Comparison of ENCODE assay signal across 8 mouse cellular contexts in genomic region chr7:44929204-44930151, GRCm38 (mm10). TPM values are rescaled to one million over a fixed set of nuclear protein-coding genes. Genes with fewer than 3 reads are reported as not detected.
DNase-seq lines count a peak whose midpoint lies in the region; ATAC-seq lines count a peak whose summit lies in the region.

Gene Ap2a1, minus strand, starts transcription at chr7:44929496.

- ATAC-seq in hindbrain, embryonic 12.5 days (ENCODE audit: low FRiP score), result peak; percentile 100

- peak; percentile 100 for DNase-seq in NIH3T3 (ENCODE audit: low read depth)
- peak; percentile 99 to 100 for DNase-seq in cerebellum, postnatal 10 days
- DNase-seq in frontal cortex, postnatal 10 days (ENCODE audit: low spot score in 2 of 2), result peak; percentile 100
- peak; percentile 99 to 100 for DNase-seq in layer of hippocampus, postnatal 14 days (ENCODE audit: low spot score in 2 of 2)
- peak; percentile 99 for DNase-seq in lung, postnatal 14 days
- peak; percentile 100 for DNase-seq in retina, adult 2 months (ENCODE audit: low read depth, low spot score)
- peak; percentile 99 to 100 for DNase-seq in thymus, postnatal 36 days

- no peaks in the 10 kb centered on the region for H3K27me3 ChIP-seq in hindbrain, embryonic 12.5 days

- peak within 1 kb of the TSS; percentile 95 for H3K27ac ChIP-seq in hindbrain, embryonic 12.5 days

- H3K4me3 ChIP-seq in hindbrain, embryonic 12.5 days, result peak within 1 kb of the TSS; percentile 79

- no peaks in the 10 kb centered on the region for H3K9me3 ChIP-seq in hindbrain, embryonic 12.5 days (replicated peaks)

- H3K9ac ChIP-seq in hindbrain, embryonic 12.5 days, result peak within 1 kb of the TSS; percentile 94

- H3K4me2 ChIP-seq in hindbrain, embryonic 12.5 days (replicated peaks), result peak within 1 kb of the TSS; percentile 76

- under 1% methylated on average over 84 of the region's 84 CpGs for WGBS in hindbrain, embryonic 12.5 days

- H3K4me1 ChIP-seq in hindbrain, embryonic 12.5 days, result peaks cover 22% of the 10 kb centered on the region

- H3K36me3 ChIP-seq in hindbrain, embryonic 12.5 days, result peaks cover 20% of the 10 kb centered on the region

RNA-seq across cellular contexts. Expression of gene Ap2a1, which starts in this region (rescaled TPM):
- 103 and 107 TPM in 2 replicates for polyA plus RNA-seq in hindbrain, embryonic 12.5 days (2016; fragmentation: Nextera tagmentation; extraction: Ambion mirVana)
- 100 to 1,000 TPM; 310 to 327 TPM for total RNA-seq in layer of hippocampus, postnatal 14 days (2021)

Comparison
In these comparisons a context has a peak if more than half of its experiments do, and no peak if none do; other contexts are left out.
1. Peak in every context shown above with its lines: DNase-seq, ATAC-seq, H3K4me3 ChIP-seq and H3K27ac ChIP-seq.